Mouse (Mus musculus) adrenal gland (tissue): ENCODE results near the gene Dusp18.
"Not testable (repeated sequence)": the region's sequence is repeated elsewhere in the genome, so short reads cannot be mapped to it uniquely, and the experiment has no call there.

Source experiments
- intact Hi-C: fragments of 180-260 bp; cut with DNase I; formaldehyde crosslinking; loops from one replicate; pipeline ENCODE4 v1.15.1; 2025

Gene Dusp18

DNA sequence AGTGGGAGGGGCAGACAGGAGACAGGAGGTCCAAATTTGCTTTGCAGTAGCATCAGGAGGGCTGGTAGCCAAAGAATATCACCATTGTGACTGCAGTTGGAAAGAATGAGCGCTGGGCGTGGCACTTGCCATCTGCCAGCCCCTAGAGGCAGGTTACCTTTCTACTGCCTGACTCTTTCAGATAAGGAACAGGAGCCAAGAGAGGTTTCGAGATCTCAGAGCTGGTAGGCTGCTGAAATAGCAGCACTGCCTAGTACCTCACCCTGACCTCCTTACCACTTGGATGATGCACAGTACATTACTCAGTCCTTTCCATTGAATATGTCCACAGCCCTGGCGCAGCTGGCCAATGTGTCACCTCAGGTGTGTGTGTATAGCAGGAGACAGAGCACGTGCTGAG, 7.7 kb upstream of the Dusp18 start:
- intact Hi-C loops, result no loop called here

DNA sequence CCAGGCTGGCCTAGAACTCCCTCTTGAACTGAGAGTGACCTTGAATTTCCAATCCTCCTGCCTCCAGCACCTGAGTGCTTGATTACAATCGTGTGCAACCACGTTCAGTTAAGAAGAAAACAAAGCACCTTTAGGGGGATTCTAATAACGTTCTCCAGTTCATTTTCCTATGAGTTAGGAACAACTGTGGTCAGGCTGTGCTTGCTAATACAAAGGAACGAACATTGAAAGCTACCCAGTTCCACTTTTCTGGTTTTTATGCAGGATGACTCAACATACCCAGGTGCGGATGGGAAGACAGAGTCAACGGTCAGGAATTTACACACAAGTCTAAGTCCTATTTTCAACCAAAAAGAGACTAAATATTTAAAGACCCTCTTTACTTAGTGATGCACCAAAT, 1.1 kb upstream of the Dusp18 start:
- intact Hi-C loops, result no loop called here

DNA sequence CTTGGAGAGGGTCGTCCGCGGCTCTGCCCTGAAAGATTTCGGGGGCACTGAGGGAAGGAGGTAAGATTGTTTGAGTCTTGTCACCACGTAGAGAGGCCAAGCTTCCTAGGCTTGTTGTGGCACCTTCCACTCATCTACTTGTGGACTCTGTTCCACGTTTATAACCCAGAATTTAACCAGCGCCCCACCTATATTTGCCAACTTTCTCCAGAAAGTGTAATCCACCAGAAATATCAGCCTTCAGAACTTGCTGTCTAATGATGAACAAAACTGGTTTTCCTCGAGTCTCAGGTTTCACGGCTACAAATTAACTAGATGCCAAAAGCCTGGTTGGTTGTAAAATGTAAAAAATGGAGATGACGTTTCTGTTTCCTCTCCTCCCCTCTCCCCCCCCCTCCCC, 418 bp downstream of the Dusp18 start:
- intact Hi-C loops, result no loop called here

GRCm38 (mm10) chr11:3895933-3896332, 893 bp downstream of the Dusp18 start:
- intact Hi-C loops, result no loop called here

- intact Hi-C loops, result no loop called here
Measured at GRCm38 (mm10) chr11:3900296-3900695, 5.3 kb downstream of the Dusp18 start.

- intact Hi-C loops, result no loop called here
Measured at GRCm38 (mm10) chr11:3902516-3902915, 7.5 kb downstream of the Dusp18 start.

- intact Hi-C loops, result no loop called here
Measured at GRCm38 (mm10) chr11:3903046-3903445, 8.0 kb downstream of the Dusp18 start.

GRCm38 (mm10) chr11:3904673-3905072, 9.6 kb downstream of the Dusp18 start:
- intact Hi-C loops, result no loop called here

DNA sequence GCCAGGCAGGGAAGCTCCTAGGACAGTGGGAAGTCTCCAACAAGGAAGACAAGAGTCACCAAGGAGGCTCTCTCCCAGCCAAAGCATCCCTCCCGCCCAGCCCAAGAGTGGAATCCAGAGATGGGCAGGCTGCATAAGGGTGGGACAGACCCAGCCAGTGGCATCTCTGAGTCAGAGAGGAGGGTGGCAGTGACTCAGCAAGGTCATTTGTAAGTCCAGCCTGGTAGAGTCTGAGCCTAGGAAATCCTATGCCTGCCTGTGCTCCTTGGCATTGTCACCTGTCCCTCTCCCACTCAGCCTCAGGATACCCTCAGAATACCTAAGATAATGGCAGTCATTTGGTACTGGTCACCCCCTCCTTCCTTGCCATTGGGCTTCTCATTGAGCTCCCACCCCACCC, 10.4 kb downstream of the Dusp18 start:
- intact Hi-C loops, result no loop called here

GRCm38 (mm10) chr11:3909236-3909635, 14.2 kb downstream of the Dusp18 start:
- intact Hi-C loops, result no loop called here

DNA sequence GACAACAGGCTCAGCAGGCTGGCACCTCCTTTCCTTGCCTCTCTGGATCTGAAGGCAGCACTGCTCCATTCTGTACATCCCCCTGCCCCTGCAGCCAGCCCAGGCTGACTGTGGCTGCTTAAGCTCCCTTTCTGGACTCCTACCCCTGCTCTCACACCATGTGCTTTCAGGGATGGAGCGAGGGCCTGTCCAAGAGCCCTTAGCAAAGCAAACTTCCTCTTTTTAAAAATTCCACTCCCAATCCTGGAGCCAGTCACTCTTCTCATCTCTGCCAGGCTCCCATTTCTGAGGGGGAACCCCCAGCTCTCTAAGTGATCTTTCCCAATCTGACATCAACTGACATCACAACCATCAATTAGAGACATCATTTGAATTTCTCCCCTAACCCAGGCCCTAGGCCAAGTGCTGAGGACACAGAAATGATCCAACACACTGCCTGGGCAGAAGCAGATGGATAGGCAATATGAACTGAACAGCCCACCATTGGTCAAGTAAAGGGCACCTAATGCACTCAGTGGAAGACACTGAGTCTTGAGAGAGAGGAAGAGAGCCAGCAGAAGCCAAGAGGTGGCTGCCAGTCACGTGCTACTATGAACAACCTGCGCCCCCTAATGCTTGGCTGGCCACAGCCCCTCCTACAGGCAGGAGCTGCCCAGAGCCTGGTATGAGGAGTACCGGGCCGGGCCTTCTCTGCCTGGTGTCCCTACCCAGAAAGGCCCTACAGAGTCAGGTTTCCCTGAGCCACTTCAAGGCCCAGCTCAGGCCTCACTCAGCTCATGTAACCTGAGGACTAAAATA, 15.7 kb downstream of the Dusp18 start:
- intact Hi-C loops, result no loop called here

- intact Hi-C loops, result not testable (repeated sequence)
Measured at GRCm38 (mm10) chr11:3911440-3911839, 16.4 kb downstream of the Dusp18 start.

DNA sequence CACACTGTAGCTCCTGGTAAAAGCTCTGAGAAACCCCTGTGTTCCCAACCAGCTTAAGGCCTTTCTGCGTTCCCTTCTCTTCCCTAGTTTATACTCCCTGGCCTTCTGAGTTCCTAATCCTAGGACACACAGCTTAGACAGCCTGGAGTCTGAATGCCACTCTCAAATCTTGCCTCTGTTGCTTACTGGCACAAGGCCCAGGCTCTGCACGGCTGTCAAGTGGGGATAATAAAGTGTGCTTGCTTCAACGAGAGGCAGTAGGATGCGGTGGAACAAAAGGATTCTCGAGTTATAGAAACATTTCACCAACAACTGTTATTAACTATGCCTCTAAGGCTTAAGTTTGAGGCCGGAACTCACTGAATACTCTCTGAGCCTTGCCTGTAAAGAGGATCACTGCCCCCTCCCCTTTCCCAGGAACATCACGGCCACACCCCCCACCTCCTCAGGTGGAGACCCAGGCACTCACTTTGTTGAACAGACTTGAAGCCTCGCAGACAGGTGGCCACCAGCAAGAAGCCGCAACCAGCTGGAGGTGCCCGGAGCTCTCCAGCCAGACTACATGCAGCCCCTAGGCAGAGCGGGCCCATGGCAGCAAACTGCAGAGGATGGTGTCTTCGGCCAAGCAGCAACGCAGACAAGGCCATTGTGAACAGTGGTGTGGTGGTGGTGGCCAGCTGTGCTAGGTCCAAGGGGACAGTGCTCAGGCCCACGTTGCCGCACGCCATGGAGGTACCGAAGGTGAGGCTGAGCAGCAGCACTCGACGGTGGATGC, 17.2 kb downstream of the Dusp18 start:
- intact Hi-C loops, result no loop called here

GRCm38 (mm10) chr11:3912875-3913271, 17.8 kb downstream of the Dusp18 start:
- intact Hi-C loops, result no loop called here

DNA sequence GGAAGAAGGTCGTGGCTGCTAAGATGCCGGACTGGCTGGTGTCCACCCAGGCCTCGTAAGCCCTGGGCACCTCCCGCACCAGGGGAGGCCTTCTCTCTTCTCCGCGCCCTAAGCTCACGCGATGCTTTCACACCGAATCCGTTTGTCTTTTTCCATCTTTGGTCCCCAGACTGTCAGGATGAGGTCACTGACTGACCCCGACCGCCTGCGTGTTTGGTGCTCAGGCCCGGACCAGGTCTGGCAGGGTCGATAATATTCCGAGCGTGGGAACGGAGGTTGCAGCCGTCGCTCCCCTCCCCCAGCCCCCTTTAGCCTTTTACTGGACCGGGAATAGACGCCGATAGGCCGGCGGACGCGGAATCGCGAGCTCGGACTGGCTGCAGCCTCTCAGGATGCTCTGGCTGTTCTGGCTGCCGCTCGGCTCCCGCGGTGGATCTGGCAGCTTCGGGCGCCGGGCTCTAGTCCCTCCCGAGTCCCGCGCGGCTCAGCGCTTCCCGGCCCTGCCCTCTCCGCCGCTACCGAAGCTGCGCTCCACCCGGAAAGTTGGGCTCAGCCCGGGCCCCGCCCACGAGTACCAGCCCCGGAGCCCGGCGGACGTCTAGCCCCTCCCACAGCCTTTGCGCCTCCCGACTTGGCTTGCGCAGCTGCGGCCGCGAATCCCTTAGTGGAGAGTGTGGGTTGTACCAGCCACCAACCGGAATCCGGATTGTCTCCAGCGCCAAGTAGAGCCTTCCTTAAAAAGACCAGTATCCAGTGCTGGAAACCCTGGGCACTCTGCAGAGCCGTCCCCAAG, 18.5 kb downstream of the Dusp18 start:
- intact Hi-C loops, result loop anchor here (1.0 kb wide), 1 partner anchor 33 kb away; no protein-coding TSS in a partner anchor

- intact Hi-C loops, result loop anchor here (1.0 kb wide), 1 partner anchor 34 kb away; no protein-coding TSS in a partner anchor
Measured at GRCm38 (mm10) chr11:3914109-3914840, 19.2 kb downstream of the Dusp18 start, which contains the start of gene Slc35e4. Gene Slc35e4 (minus strand): TSS chr11:3914664.

DNA sequence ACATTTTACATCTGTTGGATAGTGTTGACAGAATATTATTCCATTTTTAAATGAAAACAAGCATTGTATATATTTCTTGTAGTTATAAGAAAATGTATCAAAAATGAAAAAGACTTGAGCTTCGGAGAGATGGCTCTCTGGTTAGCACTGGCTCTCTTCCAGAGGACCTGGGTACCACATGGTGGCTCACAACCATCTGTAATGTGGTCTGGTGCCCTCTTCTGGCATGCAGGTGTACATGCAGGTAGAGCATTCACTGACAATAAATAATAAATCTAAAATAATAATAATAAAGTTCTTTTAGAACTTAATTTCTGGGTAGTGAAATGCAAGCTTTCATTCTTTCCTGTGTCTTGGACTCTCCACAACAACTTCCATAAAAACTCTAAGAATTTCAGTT, 23.7 kb downstream of the Dusp18 start:
- intact Hi-C loops, result no loop called here

DNA sequence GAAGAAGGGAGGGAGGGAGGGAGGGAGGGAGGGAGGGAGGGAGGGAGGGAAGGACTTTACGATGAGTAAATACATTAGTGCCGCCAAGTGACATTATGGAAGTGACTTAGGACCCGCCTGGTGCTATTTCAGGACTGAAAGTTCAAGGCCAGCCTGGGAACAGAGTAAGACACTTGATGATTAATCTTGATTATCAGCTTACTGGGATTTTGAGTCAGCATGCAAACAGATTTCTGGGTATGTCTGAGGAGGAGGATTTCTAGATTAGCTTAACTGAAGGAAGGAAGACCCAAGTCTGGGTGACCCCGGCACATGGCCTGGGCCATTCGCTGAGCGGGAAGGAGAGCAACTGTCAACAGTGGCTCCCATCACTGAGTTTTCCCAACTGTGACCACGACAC, 25.4 kb downstream of the Dusp18 start:
- intact Hi-C loops, result no loop called here

DNA sequence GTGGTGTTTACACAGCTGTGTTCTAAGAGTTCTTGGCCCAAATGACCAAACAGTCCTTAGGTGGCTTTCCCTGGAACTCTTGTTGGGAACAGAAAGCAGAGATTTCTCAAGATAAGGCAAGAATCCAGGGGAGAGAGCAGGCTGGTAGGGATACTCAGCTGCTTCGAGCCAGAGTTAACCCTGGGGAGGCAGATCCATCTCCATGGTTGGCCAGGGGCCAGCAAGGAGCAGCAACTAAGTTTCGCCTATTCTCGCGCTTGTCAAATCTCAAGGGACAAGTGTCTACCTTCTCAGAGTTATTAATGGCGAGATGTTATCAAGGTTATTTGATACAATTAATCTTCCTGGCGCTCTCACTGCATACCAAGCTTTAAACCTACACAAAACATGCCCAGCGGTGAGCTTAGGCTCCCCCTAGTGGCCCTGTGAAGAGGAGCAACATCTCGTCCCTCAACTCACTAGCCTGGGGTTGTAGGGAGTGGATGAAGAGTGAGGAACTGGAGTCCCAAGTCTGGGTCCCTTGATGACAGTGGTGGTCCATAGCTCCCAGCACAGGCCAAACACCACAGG, 26.3 kb downstream of the Dusp18 start:
- intact Hi-C loops, result no loop called here

DNA sequence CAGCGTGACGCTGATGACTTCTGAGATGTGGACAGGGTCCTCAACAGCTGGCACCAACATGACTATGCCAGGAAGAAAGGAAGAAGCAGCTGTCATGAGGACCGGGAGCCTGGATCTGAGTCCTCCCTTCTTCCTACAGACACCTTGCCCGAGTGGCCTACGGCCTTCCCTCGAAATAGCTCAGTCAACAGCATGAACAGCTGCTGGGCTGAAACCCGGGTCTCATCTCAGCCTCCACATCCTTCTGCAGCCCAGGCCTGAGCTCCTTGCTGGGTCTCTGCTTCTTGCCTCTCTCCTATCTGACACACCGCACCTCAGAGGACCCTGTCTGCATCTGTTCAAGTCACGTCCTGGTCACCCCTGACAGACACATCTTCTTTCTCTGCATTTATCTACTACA, 27.1 kb downstream of the Dusp18 start:
- intact Hi-C loops, result no loop called here

DNA sequence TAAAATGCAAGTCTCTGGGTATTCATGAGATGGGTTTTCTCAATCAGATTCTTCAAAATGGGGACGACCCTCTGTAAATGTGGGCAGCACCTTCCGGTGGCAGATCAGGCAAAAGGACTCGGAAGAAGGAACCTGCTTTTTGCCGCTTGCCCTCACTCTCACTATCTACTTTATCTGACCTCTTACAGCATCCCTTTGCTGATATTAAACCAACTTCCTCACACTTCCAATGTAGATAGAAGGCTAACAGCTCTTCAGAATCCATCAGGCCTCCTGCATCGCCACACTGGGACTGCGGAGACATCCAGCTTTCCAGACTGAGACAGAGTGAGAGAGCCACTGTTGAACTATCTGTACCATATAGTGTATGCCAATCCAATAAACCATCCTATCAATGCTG, 27.7 kb downstream of the Dusp18 start:
- intact Hi-C loops, result no loop called here
